Mouse (Mus musculus) kidney, postnatal 4 days (tissue): ENCODE data around the gene Clybl.

Experiments
- DNase-seq, 2 experiments: peaks; one replicate each; pipeline ENCODE4 v3.0.0; 2021; ENCODE audit warnings: mixed read lengths in 2 of 2

The Clybl gene

GRCm38 (mm10) chr14:122434039-122434438 lies 252.5 kb downstream of the Clybl start:
- no peak for DNase-seq

GRCm38 (mm10) chr14:122436850-122437249 lies 255.3 kb downstream of the Clybl start:
- DNase-seq, result no peak

GRCm38 (mm10) chr14:122449601-122450495 lies 268.3 kb downstream of the Clybl start:
- DNase-seq, result no peak

GRCm38 (mm10) chr14:122450496-122451382 lies 269.2 kb downstream of the Clybl start, which contains the start of gene Gm5089:
Gene Gm5089 (minus strand): TSS chr14:122451115.
- peak; percentile 44 to 59 for DNase-seq

- no peak for DNase-seq
Observed at GRCm38 (mm10) chr14:122451551-122452145, 270.1 kb downstream of the Clybl start.
